Mouse (Mus musculus) limb, embryonic 11.5 days (tissue): ENCODE measurements around the gene Ctnna3. TPM values are rescaled to one million over a fixed set of nuclear protein-coding genes. Genes with fewer than 3 reads are reported as not detected.

Experiments
- ATAC-seq: fragments of 200-750 bp; cut with Nextera tagmentation; 2 replicates; pipeline ENCODE4 v1.8.0; 2017; ENCODE audit warnings: low read depth; ENCODE audit not compliant: insufficient number of reproducible peaks, low FRiP score, low TSS enrichment
- DNase-seq: peaks from one replicate; pipeline ENCODE4 v3.0.0-alpha.2; 2015; ENCODE audit warnings: low spot score
- H3K27ac ChIP-seq: fragments of 300-500 bp; sonication (generic); replicated peaks from 2 replicates; pipeline ENCODE4 v1.5.1; 2014; ENCODE audit warnings: low read depth, mild to moderate bottlenecking, low read length
- H3K27me3 ChIP-seq: fragments of 300-500 bp; sonication (generic); 2 replicates; pipeline ENCODE4 v1.6.1; 2014; ENCODE audit warnings: mild to moderate bottlenecking, low read length, mixed read lengths; ENCODE audit not compliant: control insufficient read depth, insufficient read depth
- H3K36me3 ChIP-seq: fragments of 300-500 bp; sonication (generic); 2 replicates; pipeline ENCODE4 v1.6.1; 2014; ENCODE audit warnings: mild to moderate bottlenecking, low read length, moderate library complexity, mixed read lengths; ENCODE audit not compliant: control insufficient read depth, insufficient read depth
- H3K4me1 ChIP-seq: fragments of 300-500 bp; sonication (generic); 2 replicates; pipeline ENCODE4 v1.6.1; 2014; ENCODE audit warnings: low read length, mixed read lengths; ENCODE audit not compliant: control insufficient read depth, insufficient read depth
- H3K4me2 ChIP-seq: fragments of 300-500 bp; sonication (generic); 2 replicates; pipeline ENCODE4 v1.6.1; 2014; ENCODE audit warnings: low read depth, mild to moderate bottlenecking, moderate library complexity; ENCODE audit not compliant: severe bottlenecking
- H3K4me3 ChIP-seq: fragments of 300-500 bp; sonication (generic); 2 replicates; pipeline ENCODE4 v1.5.1; 2014; ENCODE audit warnings: low read depth, low read length
- H3K9ac ChIP-seq: fragments of 300-500 bp; sonication (generic); 2 replicates; pipeline ENCODE4 v1.6.1; 2014; ENCODE audit warnings: mild to moderate bottlenecking, low read length
- H3K9me3 ChIP-seq: fragments of 300-500 bp; sonication (generic); 2 replicates; pipeline ENCODE4 v1.6.1; 2016; ENCODE audit warnings: low read length; ENCODE audit not compliant: control insufficient read depth
- WGBS: fragments of 180-500 bp; shearing (Covaris S2); extraction: QIAGEN DNeasy Blood & Tissue Kit; methylation state at CpG from one replicate; pipeline ENCODE4 v1.1.7; 2014; 5-methylcytosine and 5-hydroxymethylcytosine counted together
- polyA plus RNA-seq: library from polyadenylated mRNA; unstranded; fragments of >200 nt; fragmentation: Nextera tagmentation; extraction: Ambion mirVana; gene quantifications from 2 replicates; pipeline ENCODE4 v1.2.1, GENCODE M21; 2014

Ctnna3 gene
- polyA plus RNA-seq, 1 experiment from 2014 or later, result 0.04 TPM

DNA sequence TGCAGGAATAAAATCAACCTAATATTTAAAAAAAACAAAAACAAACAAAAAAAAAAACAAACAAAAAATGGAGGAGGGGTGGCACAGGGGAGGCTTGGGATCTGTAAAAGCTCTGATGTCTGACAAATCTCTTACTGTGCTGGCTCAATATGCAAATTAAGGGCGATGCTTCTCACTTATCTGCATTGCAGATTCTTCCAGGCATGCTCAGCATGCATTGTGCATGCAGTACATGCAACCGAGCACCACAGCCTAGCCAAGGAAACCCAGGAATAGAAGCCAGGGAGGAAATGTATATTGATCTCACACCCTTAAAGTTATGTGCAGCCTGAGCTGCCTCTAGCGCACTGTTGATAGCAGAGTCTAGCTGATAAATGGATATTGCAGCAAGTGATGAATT is 548.6 kb downstream of the Ctnna3 start:
- H3K4me3 ChIP-seq, result no peak overlapping the region
- no peak for ATAC-seq
- no peaks in the 10 kb centered on the region for H3K4me1 ChIP-seq
- no peaks in the 10 kb centered on the region for H3K9me3 ChIP-seq
- H3K27ac ChIP-seq, result no peak overlapping the region
- H3K36me3 ChIP-seq, result no peaks in the 10 kb centered on the region
- no peak for DNase-seq
- H3K27me3 ChIP-seq, result no peaks in the 10 kb centered on the region
- WGBS, result 50% methylated on average over 3 of the region's 3 CpGs
- H3K4me2 ChIP-seq, result no peak overlapping the region
- H3K9ac ChIP-seq, result no peak overlapping the region

DNA sequence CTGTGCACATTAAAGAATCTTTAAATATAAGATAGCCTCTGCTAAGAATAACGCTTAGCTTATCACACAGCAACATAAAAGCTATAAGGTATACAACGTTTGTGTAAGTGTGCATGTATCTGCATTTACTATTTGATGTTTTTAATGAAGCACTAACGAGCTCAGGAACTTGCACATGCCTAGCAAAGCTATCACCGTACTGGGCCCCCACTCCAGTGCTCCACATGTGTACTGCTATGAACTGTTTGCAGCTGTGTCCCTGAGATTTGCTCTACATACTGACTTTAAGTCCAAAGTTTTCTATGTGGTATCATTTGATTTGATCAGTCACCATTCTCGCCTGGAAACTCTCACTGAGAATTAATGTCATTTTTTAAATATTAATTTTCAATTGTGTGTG is 549.1 kb downstream of the Ctnna3 start:
- no peak for DNase-seq

GRCm38 (mm10) chr10:63979410-63979809 is 549.5 kb downstream of the Ctnna3 start:
- WGBS, result 90% methylated on average over 2 of the region's 2 CpGs

More for the DNA sequence above, 549.1 kb downstream of the Ctnna3 start:
- Histone ChIP-seq H3K4me1 (no peaks in the 10 kb centered on the region), H3K4me3 (no peak overlapping the region), H3K9ac (no peak overlapping the region), H3K9me3 (no peaks in the 10 kb centered on the region), H3K27me3 (no peaks in the 10 kb centered on the region), H3K27ac (no peak overlapping the region), H3K36me3 (no peaks in the 10 kb centered on the region), H3K4me2 (no peak overlapping the region)
- WGBS, result 65% methylated on average over 5 of the region's 5 CpGs
- no peak for ATAC-seq

DNA sequence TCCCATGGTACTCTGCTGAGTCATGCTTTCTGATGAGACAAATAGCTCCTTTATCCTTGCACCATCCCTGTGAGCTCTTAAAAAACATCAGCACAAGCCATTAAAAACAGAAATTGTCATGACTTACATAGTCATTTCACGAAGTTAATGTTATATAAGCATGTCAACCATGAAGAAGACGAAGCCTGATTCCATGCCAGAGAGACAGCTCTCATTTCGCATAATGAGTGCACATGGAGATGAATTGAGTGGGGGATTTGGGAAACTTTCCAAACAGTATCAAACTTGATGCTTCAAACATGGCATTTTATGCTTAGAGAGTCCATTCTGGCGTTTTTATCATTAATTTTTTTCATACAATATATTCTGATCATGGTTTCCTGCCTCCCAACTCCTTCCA is 555.7 kb downstream of the Ctnna3 start:
- Histone ChIP-seq H3K4me2 (no peak overlapping the region), H3K27me3 (no peaks in the 10 kb centered on the region), H3K4me3 (no peak overlapping the region), H3K4me1 (no peaks in the 10 kb centered on the region), H3K9ac (no peak overlapping the region), H3K36me3 (no peaks in the 10 kb centered on the region), H3K9me3 (no peaks in the 10 kb centered on the region), H3K27ac (no peak overlapping the region)
- DNase-seq, result no peak
- WGBS, result 77% methylated on average over 4 of the region's 4 CpGs
- no peak for ATAC-seq

More at GRCm38 (mm10) chr10:63979410-63979809, 549.5 kb downstream of the Ctnna3 start:
- Histone ChIP-seq H3K36me3 (no peaks in the 10 kb centered on the region), H3K27ac (no peak overlapping the region), H3K9me3 (no peaks in the 10 kb centered on the region), H3K4me3 (no peak overlapping the region), H3K27me3 (no peaks in the 10 kb centered on the region), H3K4me2 (no peak overlapping the region), H3K9ac (no peak overlapping the region), H3K4me1 (no peaks in the 10 kb centered on the region)
- DNase-seq (no peak), ATAC-seq (no peak)

DNA sequence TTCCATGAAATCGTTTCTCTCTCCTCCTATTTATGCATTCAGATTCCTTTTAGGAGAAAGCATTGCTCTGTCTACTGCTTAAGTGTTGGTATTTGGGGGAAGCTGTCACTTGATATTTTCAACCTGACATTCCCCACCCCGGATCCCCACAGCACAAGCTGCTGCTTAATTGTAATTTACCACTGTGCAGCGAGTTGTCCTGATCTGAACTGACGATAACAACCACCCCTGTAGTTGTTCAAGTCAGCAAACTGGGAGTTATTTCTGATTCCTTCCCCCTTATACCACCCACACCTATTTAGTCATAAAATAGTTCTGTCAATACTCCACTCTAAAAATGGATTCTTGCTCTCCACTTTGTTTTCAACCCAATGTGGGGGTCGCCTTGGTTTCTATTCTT is 564.4 kb downstream of the Ctnna3 start:
- Histone ChIP-seq H3K4me2 (no peak overlapping the region), H3K9ac (no peak overlapping the region), H3K4me1 (no peaks in the 10 kb centered on the region), H3K27ac (no peak overlapping the region), H3K36me3 (no peaks in the 10 kb centered on the region), H3K27me3 (no peaks in the 10 kb centered on the region), H3K9me3 (no peaks in the 10 kb centered on the region), H3K4me3 (no peak overlapping the region)
- ATAC-seq (no peak), DNase-seq (no peak)
- WGBS, result 82% methylated on average over 5 of the region's 5 CpGs

DNA sequence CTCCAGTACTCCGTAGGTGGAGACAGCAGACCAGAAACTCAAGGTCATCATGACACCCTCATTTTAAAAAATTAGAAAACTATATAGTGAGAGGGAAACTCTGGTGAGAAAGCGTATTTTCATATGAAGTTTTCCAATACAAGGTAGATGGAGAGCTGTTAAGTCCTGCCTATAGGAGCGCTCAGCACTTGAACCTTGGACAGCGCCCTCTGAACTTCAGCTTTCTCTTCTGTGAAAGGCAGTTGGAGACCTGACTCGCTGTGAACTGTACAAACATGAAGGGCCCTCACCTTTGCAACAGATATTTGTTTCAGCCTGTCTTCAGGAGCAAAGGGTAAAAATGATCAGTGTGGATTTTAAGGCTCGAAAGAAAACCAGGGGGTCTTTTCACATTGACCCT is 571.6 kb downstream of the Ctnna3 start:
- DNase-seq, result peak; percentile 58
- Histone ChIP-seq H3K4me3 (no peak overlapping the region), H3K4me1 (no peaks in the 10 kb centered on the region), H3K4me2 (no peak overlapping the region), H3K9me3 (no peaks in the 10 kb centered on the region), H3K27ac (no peak overlapping the region), H3K27me3 (no peaks in the 10 kb centered on the region), H3K9ac (no peak overlapping the region), H3K36me3 (no peaks in the 10 kb centered on the region)
- 84% methylated on average over 6 of the region's 6 CpGs for WGBS
- ATAC-seq, result no peak

DNA sequence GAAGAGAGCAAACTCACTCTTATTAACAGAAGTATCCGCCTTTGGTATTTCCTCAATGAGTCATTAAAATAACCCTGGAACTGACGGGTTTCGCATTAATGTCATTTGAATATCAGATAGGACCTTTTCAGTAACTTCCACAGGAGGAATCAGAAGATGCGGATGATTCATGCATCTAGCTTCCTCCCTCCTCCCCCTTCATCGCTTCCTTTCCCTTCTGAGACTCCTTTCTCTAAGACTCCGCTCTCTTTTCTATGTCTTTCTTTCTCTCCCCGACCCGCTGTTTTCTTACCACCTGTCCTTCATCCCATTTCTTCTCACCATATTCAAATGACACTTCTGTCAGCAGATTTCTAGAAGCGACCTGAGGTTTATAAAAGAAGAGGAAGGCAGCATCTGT is 572.1 kb downstream of the Ctnna3 start:
- no peak overlapping the region for H3K4me3 ChIP-seq
- no peak overlapping the region for H3K9ac ChIP-seq
- no peak overlapping the region for H3K27ac ChIP-seq
- no peaks in the 10 kb centered on the region for H3K9me3 ChIP-seq
- DNase-seq (no peak), ATAC-seq (no peak)
- H3K27me3 ChIP-seq, result no peaks in the 10 kb centered on the region
- H3K4me1 ChIP-seq, result no peaks in the 10 kb centered on the region
- 86% methylated on average over 9 of the region's 9 CpGs for WGBS
- H3K4me2 ChIP-seq, result no peak overlapping the region
- H3K36me3 ChIP-seq, result no peaks in the 10 kb centered on the region

- no peaks in the 10 kb centered on the region for H3K9me3 ChIP-seq
- DNase-seq (no peak), ATAC-seq (no peak)
- H3K36me3 ChIP-seq, result no peaks in the 10 kb centered on the region
- H3K4me2 ChIP-seq, result no peak overlapping the region
- no peak overlapping the region for H3K27ac ChIP-seq
- no peaks in the 10 kb centered on the region for H3K4me1 ChIP-seq
- H3K9ac ChIP-seq, result no peak overlapping the region
- H3K27me3 ChIP-seq, result no peaks in the 10 kb centered on the region
- WGBS, result 92% methylated on average over 1 of the region's 1 CpGs
- H3K4me3 ChIP-seq, result no peak overlapping the region
Observed at GRCm38 (mm10) chr10:64020347-64020746, 590.4 kb downstream of the Ctnna3 start.

DNA sequence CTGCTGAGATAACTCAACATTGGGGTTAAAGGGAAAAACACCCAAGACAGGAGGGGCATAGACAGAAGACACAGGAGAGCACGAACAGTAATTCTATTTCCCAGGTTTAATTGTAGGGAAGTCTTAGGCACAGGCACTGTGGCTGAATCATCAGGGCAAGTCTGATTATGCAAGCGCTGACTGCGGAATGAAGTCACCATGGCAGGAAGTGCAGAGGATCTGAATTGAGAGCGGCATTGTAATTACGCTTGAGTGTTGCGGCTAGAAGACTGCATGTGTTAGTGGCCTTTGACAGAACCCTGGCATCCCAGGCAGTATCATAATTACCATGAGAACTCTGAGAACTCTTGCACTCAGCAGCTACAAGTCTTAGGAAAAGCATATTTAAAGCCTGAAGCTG is 593.4 kb downstream of the Ctnna3 start:
- H3K9ac ChIP-seq, result no peak overlapping the region
- H3K27ac ChIP-seq, result no peak overlapping the region
- H3K27me3 ChIP-seq, result no peaks in the 10 kb centered on the region
- 89% methylated on average over 6 of the region's 6 CpGs for WGBS
- H3K36me3 ChIP-seq, result no peaks in the 10 kb centered on the region
- DNase-seq (no peak), ATAC-seq (no peak)
- no peak overlapping the region for H3K4me2 ChIP-seq
- H3K4me1 ChIP-seq, result no peaks in the 10 kb centered on the region
- H3K4me3 ChIP-seq, result no peak overlapping the region
- no peaks in the 10 kb centered on the region for H3K9me3 ChIP-seq
